In the genomic region with DNA sequence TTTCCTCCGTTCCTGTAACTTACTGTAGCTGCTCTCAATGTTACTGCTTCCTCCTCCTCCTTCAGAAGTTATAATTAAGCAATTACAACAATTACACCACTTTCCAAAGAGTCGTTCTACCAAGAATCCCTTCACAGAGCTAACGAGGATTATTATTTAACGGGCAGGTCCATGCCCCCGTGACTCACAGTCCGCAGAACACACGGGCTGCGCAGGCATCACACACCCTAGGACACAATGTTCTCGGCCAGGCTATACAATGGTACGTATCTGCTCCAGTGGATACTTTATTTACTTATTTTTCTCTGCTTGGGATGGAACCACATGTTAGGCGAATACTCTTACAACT, we compare ENCODE assay signal across 9 mouse cellular contexts. TPM values are rescaled to one million over a fixed set of nuclear protein-coding genes. Genes with fewer than 3 reads are reported as not detected.
DNase-seq lines count a peak whose midpoint lies in the region; ATAC-seq and TF ChIP-seq lines count a peak whose summit lies in the region.
"Had no signal": no experiment of that assay in that cellular context is flagged by ENCODE, and none has a peak within 500 bp of the region (broad histone marks: within the 10 kb centered on the region; RNA-seq: fewer than 3 reads in every experiment).

No protein-coding gene starts in this region.

- H3K27me3 ChIP-seq in heart, adult 2 months (ENCODE audit: control insufficient read depth, insufficient read depth, low read length), result no peaks in the 10 kb centered on the region
- H3K27me3 ChIP-seq in embryonic facial prominence, embryonic 15.5 days, result no peaks in the 10 kb centered on the region
- no peaks in the 10 kb centered on the region for H3K27me3 ChIP-seq in kidney, embryonic 14.5 days (ENCODE audit: control insufficient read depth, insufficient read depth, low read length)
- H3K27me3 ChIP-seq in midbrain, embryonic 13.5 days, result no peaks in the 10 kb centered on the region

- no peaks in the 10 kb centered on the region for H3K9me3 ChIP-seq in embryonic facial prominence, embryonic 15.5 days (replicated peaks)
- no peaks in the 10 kb centered on the region for H3K9me3 ChIP-seq in kidney, embryonic 14.5 days (ENCODE audit: control insufficient read depth, low read length)
- H3K9me3 ChIP-seq in midbrain, embryonic 13.5 days, result no peaks in the 10 kb centered on the region

- H3K27ac ChIP-seq in heart, adult 2 months, result peak overlapping the region; percentile 69; the same call in 1 of the 2 replicates
- H3K27ac ChIP-seq in embryonic facial prominence, embryonic 15.5 days (replicated peaks), result peak overlapping the region; percentile 60; the same call in 1 of the 2 replicates
- no peak overlapping the region for H3K27ac ChIP-seq in kidney, embryonic 14.5 days (ENCODE audit: low read depth, low read length)
- no peak overlapping the region for H3K27ac ChIP-seq in midbrain, embryonic 13.5 days

- intact Hi-C loops in heart, adult 2 months (cut with DNase I), result no loop called here
- intact Hi-C loops in heart, postnatal 25 days (cut with DNase I), result no loop called here

- H3K36me3 ChIP-seq in heart, adult 2 months (ENCODE audit: control insufficient read depth, insufficient read depth, low read length), result no peaks in the 10 kb centered on the region
- peaks cover 22% of the 10 kb centered on the region for H3K36me3 ChIP-seq in embryonic facial prominence, embryonic 15.5 days
- H3K36me3 ChIP-seq in kidney, embryonic 14.5 days (ENCODE audit: control insufficient read depth, insufficient read depth, low read length), result peaks cover 15% of the 10 kb centered on the region
- H3K36me3 ChIP-seq in midbrain, embryonic 13.5 days, result peaks cover 26% of the 10 kb centered on the region

- H3K4me1 ChIP-seq in heart, adult 2 months (ENCODE audit: control insufficient read depth, insufficient read depth, low read length), result peaks cover 6% of the 10 kb centered on the region
- peaks cover 19% of the 10 kb centered on the region for H3K4me1 ChIP-seq in embryonic facial prominence, embryonic 15.5 days
- H3K4me1 ChIP-seq in kidney, embryonic 14.5 days (ENCODE audit: control insufficient read depth, insufficient read depth, low read length), result no peaks in the 10 kb centered on the region; the same call in 1 of the 2 replicates
- H3K4me1 ChIP-seq in midbrain, embryonic 13.5 days (replicated peaks), result peaks cover 13% of the 10 kb centered on the region

- no peak for TF ChIP-seq EP300 in heart, adult 2 months (IDR thresholded peaks at IDR 0.05; ENCODE audit: insufficient read depth, low read depth, low read length)

- H3K79me2 ChIP-seq in heart, adult 2 months (replicated peaks; ENCODE audit: control insufficient read depth, insufficient read depth, low read length), result no peaks in the 10 kb centered on the region

- WGBS in heart, adult 2 months, result 20% methylated on average over 11 of the region's 11 CpGs
- WGBS in embryonic facial prominence, embryonic 15.5 days, result 16% methylated on average over 11 of the region's 11 CpGs
- WGBS in kidney, embryonic 14.5 days, result 12% methylated on average over 11 of the region's 11 CpGs
- WGBS in midbrain, embryonic 13.5 days, result 21% methylated on average over 11 of the region's 11 CpGs

- no peak for ATAC-seq in embryonic facial prominence, embryonic 15.5 days (ENCODE audit: insufficient number of reproducible peaks, low FRiP score, low TSS enrichment, low read depth)
- ATAC-seq in kidney, embryonic 14.5 days (ENCODE audit: low FRiP score, low TSS enrichment), result no peak
- ATAC-seq in midbrain, embryonic 13.5 days, result no peak

- no peak for TF ChIP-seq CTCF in heart, adult 2 months (IDR thresholded peaks at IDR 0.05)

- TF ChIP-seq POLR2A in heart, adult 2 months (IDR thresholded peaks at IDR 0.05; ENCODE audit: insufficient read depth, low read depth, low read length), result no peak

- H3K9ac ChIP-seq in heart, adult 2 months (ENCODE audit: low read depth, low read length), result peak overlapping the region; percentile 68
- H3K9ac ChIP-seq in embryonic facial prominence, embryonic 15.5 days, result no peak overlapping the region
- H3K9ac ChIP-seq in kidney, embryonic 14.5 days (ENCODE audit: low read depth, low read length), result peak overlapping the region; percentile 68; the same call in 1 of the 2 replicates
- peak overlapping the region; percentile 68 for H3K9ac ChIP-seq in midbrain, embryonic 13.5 days (replicated peaks)

- H3K4me2 ChIP-seq in embryonic facial prominence, embryonic 15.5 days (replicated peaks), result peak overlapping the region; percentile 79
- peak overlapping the region; percentile 90 for H3K4me2 ChIP-seq in kidney, embryonic 14.5 days (replicated peaks; ENCODE audit: low read depth, low read length)
- peak overlapping the region; percentile 75 for H3K4me2 ChIP-seq in midbrain, embryonic 13.5 days (replicated peaks)

- peak in 1 of 2 experiments; percentile 12 for DNase-seq in heart, adult 2 months
- no peak for DNase-seq in heart, postnatal 25 days (ENCODE audit: low spot score)
- DNase-seq in spleen, adult 12 weeks (ENCODE audit: low spot score), result no peak
- no peak for DNase-seq in left cerebral cortex, adult 9 months (ENCODE audit: low spot score in 2 of 2)
- DNase-seq in layer of hippocampus, adult 9-11 months, result no peak

- peak overlapping the region; percentile 54 for H3K4me3 ChIP-seq in heart, adult 2 months
- peak overlapping the region; percentile 49 for H3K4me3 ChIP-seq in embryonic facial prominence, embryonic 15.5 days (replicated peaks)
- peak overlapping the region; percentile 47 for H3K4me3 ChIP-seq in kidney, embryonic 14.5 days (ENCODE audit: low read length)
- H3K4me3 ChIP-seq in midbrain, embryonic 13.5 days (replicated peaks), result peak overlapping the region; percentile 44

RNA-seq across cellular contexts. Expression of a gene that starts 11.8 kb away (rescaled TPM):
- total RNA-seq in heart, adult 2 months (2021), result 10 to 100 TPM; 52.6 to 58.6 TPM
- 95.1 and 106 TPM in 2 replicates for polyA plus RNA-seq in heart, adult 2 months (2012; rRNA removed)
- total RNA-seq in heart, postnatal 25 days (2021), result 10 to 100 TPM; 54.6 to 56.6 TPM
- 155 and 160 TPM in 2 replicates for polyA plus RNA-seq in embryonic facial prominence, embryonic 15.5 days (2015; fragmentation: Nextera tagmentation; extraction: Ambion mirVana)
- polyA plus RNA-seq in kidney, embryonic 14.5 days (2014; fragmentation: Nextera tagmentation; extraction: Ambion mirVana), result 173 and 268 TPM in 2 replicates
- polyA plus RNA-seq in midbrain, embryonic 13.5 days (2015; fragmentation: Nextera tagmentation; extraction: Ambion mirVana), result 181 and 186 TPM in 2 replicates

RNA-seq across cellular contexts. Expression of a gene that starts 12.1 kb away (rescaled TPM):
- 10 to 100 TPM; 52.7 to 56.7 TPM for total RNA-seq in heart, adult 2 months (2021)
- polyA plus RNA-seq in heart, adult 2 months (2012; rRNA removed), result 36.6 and 49.5 TPM in 2 replicates
- 10 to 100 TPM; 54.1 to 56.7 TPM for total RNA-seq in heart, postnatal 25 days (2021)
- 172 and 177 TPM in 2 replicates for polyA plus RNA-seq in embryonic facial prominence, embryonic 15.5 days (2015; fragmentation: Nextera tagmentation; extraction: Ambion mirVana)
- 174 and 199 TPM in 2 replicates for polyA plus RNA-seq in kidney, embryonic 14.5 days (2014; fragmentation: Nextera tagmentation; extraction: Ambion mirVana)
- 359 and 362 TPM in 2 replicates for polyA plus RNA-seq in midbrain, embryonic 13.5 days (2015; fragmentation: Nextera tagmentation; extraction: Ambion mirVana)

RNA-seq across cellular contexts. Expression of a gene that starts 15.5 kb away (rescaled TPM):
- total RNA-seq in heart, adult 2 months (2021), result not detected
- not detected in 2 replicates for polyA plus RNA-seq in heart, adult 2 months (2012; rRNA removed)
- total RNA-seq in heart, postnatal 25 days (2021), result not detected
- polyA plus RNA-seq in embryonic facial prominence, embryonic 15.5 days (2015; fragmentation: Nextera tagmentation; extraction: Ambion mirVana), result 0.31 and 0.39 TPM in 2 replicates
- not detected in 2 replicates for polyA plus RNA-seq in kidney, embryonic 14.5 days (2014; fragmentation: Nextera tagmentation; extraction: Ambion mirVana)
- not detected in 2 replicates for polyA plus RNA-seq in midbrain, embryonic 13.5 days (2015; fragmentation: Nextera tagmentation; extraction: Ambion mirVana)
- polyA plus RNA-seq: C2C12 had no signal

RNA-seq across cellular contexts. Expression of a gene that starts 21.4 kb away (rescaled TPM):
- total RNA-seq in heart, adult 2 months (2021), result 100 to 1,000 TPM; 274 to 315 TPM
- polyA plus RNA-seq in heart, adult 2 months (2012; rRNA removed), result 826 and 1,000 TPM in 2 replicates
- total RNA-seq in heart, postnatal 25 days (2021), result 100 to 1,000 TPM; 270 to 283 TPM
- 111 and 113 TPM in 2 replicates for polyA plus RNA-seq in embryonic facial prominence, embryonic 15.5 days (2015; fragmentation: Nextera tagmentation; extraction: Ambion mirVana)
- polyA plus RNA-seq in kidney, embryonic 14.5 days (2014; fragmentation: Nextera tagmentation; extraction: Ambion mirVana), result 83.1 and 120 TPM in 2 replicates
- 57.2 and 64.1 TPM in 2 replicates for polyA plus RNA-seq in midbrain, embryonic 13.5 days (2015; fragmentation: Nextera tagmentation; extraction: Ambion mirVana)

RNA-seq across cellular contexts. Expression of a gene that starts 36.0 kb away (rescaled TPM):
- 1,000 to 10,000 TPM; 2,711 to 3,278 TPM for total RNA-seq in heart, adult 2 months (2021)
- 2,213 and 2,519 TPM in 2 replicates for polyA plus RNA-seq in heart, adult 2 months (2012; rRNA removed)
- total RNA-seq in heart, postnatal 25 days (2021), result 1,000 to 10,000 TPM; 2,700 to 2,749 TPM
- 6.4 and 6.5 TPM in 2 replicates for polyA plus RNA-seq in embryonic facial prominence, embryonic 15.5 days (2015; fragmentation: Nextera tagmentation; extraction: Ambion mirVana)
- polyA plus RNA-seq in kidney, embryonic 14.5 days (2014; fragmentation: Nextera tagmentation; extraction: Ambion mirVana), result 4.5 TPM in 2 replicates
- polyA plus RNA-seq in midbrain, embryonic 13.5 days (2015; fragmentation: Nextera tagmentation; extraction: Ambion mirVana), result 3.0 and 4.4 TPM in 2 replicates

Comparison
In these comparisons a context has a peak if more than half of its experiments do, and no peak if none do; other contexts are left out.
1. H3K27ac ChIP-seq: peak in heart, adult 2 months (single experiment) and embryonic facial prominence, embryonic 15.5 days (single experiment); none in kidney, embryonic 14.5 days (single experiment) and midbrain, embryonic 13.5 days (single experiment).
2. Peak in every context shown above with its lines, with median percentiles within 50 percentile points of each other: H3K4me3 ChIP-seq and H3K4me2 ChIP-seq.